Mouse (Mus musculus): ENCODE results near the gene L2hgdh. TPM values are rescaled to one million over a fixed set of nuclear protein-coding genes. Genes with fewer than 3 reads are reported as not detected.

The L2hgdh gene
- total and polyA plus RNA-seq, 3 experiments: 18.3 to 31.6 TPM; not detected in 1

- H3K4me1 ChIP-seq (ENCODE audit: control insufficient read depth in 1 of 2, insufficient read depth in 2 of 2, low read length in 2 of 2): peaks cover 3 to 7% of the 10 kb centered on the region in 2 experiments
- no peak overlapping the region for H3K9ac ChIP-seq (ENCODE audit: control insufficient read depth, low read depth, low read length, poor library complexity, severe bottlenecking)
- no peaks in the 10 kb centered on the region for H3K27me3 ChIP-seq (ENCODE audit: control insufficient read depth in 1 of 2, insufficient read depth in 2 of 2, low read length in 2 of 2)
- H3K4me3 ChIP-seq (ENCODE audit: control insufficient read depth in 1 of 2, insufficient read depth in 1 of 2, low read depth in 2 of 2, low read length in 2 of 2): no peak overlapping the region
- H3K9me3 ChIP-seq (replicated peaks; ENCODE audit: insufficient read depth, low read length): no peaks in the 10 kb centered on the region
- H3K79me2 ChIP-seq (ENCODE audit: control insufficient read depth, insufficient read depth, low read length, poor library complexity): no peaks in the 10 kb centered on the region
- H3K36me3 ChIP-seq (ENCODE audit: control insufficient read depth in 1 of 2, insufficient read depth in 2 of 2, low read length in 2 of 2): peaks cover 0 to 3% of the 10 kb centered on the region in 2 experiments; a peak in 2 of 4 replicates
- H3K27ac ChIP-seq (ENCODE audit: control insufficient read depth, low read depth, low read length): no peak overlapping the region
- TF ChIP-seq E2F4 (IDR thresholded peaks at IDR 0.05; ENCODE audit: borderline replicate concordance, low read depth, low read length): no peak
- TF ChIP-seq GATA1 (IDR thresholded peaks at IDR 0.05; ENCODE audit: low read depth, low read length): no peak
- no peak for TF ChIP-seq MYB (IDR thresholded peaks at IDR 0.05; ENCODE audit: low read depth, low read length)
- no peak for TF ChIP-seq ZNF384 (IDR thresholded peaks at IDR 0.05; ENCODE audit: low read depth, low read length)
- no peak for TF ChIP-seq ETS1 (IDR thresholded peaks at IDR 0.05; ENCODE audit: low read depth, low read length)
- TF ChIP-seq MXI1 (IDR thresholded peaks at IDR 0.05; ENCODE audit: low read depth, low read length): no peak
- TF ChIP-seq UBTF (IDR thresholded peaks at IDR 0.05; ENCODE audit: borderline replicate concordance, insufficient read depth, low read depth, low read length): no peak
- no peak for TF ChIP-seq ZKSCAN1 (IDR thresholded peaks at IDR 0.05; ENCODE audit: low read depth, low read length)
- no peak for TF ChIP-seq POLR2A (IDR thresholded peaks at IDR 0.05; ENCODE audit: control insufficient read depth in 1 of 2, insufficient read depth in 1 of 2, low read depth in 1 of 2, low read length in 2 of 2, poor library complexity in 1 of 2)
- TF ChIP-seq MYC (IDR thresholded peaks at IDR 0.05; ENCODE audit: low read depth, low read length): no peak
- no peak for TF ChIP-seq JUND (IDR thresholded peaks at IDR 0.05; ENCODE audit: low read depth, low read length)
- TF ChIP-seq TAL1 (IDR thresholded peaks at IDR 0.05; ENCODE audit: low read length): no peak
- DNase-seq (ENCODE audit: low read depth, low spot score): no peak
These were observed 27.2 kb upstream of the L2hgdh start for GRCm38 (mm10) chr12:69751864-69752341.

- Histone ChIP-seq H3K27me3 (ENCODE audit: control insufficient read depth in 1 of 2, insufficient read depth in 2 of 2, low read length in 2 of 2) (no peaks in the 10 kb centered on the region), H3K36me3 (ENCODE audit: control insufficient read depth in 1 of 2, insufficient read depth in 2 of 2, low read length in 2 of 2) (no peaks in the 10 kb centered on the region; a peak in 1 of 4 replicates), H3K27ac (ENCODE audit: control insufficient read depth, low read depth, low read length) (no peak overlapping the region), H3K9ac (ENCODE audit: control insufficient read depth, low read depth, low read length, poor library complexity, severe bottlenecking) (no peak overlapping the region), H3K4me3 (ENCODE audit: control insufficient read depth in 1 of 2, insufficient read depth in 1 of 2, low read depth in 2 of 2, low read length in 2 of 2) (no peak overlapping the region), H3K4me1 (ENCODE audit: control insufficient read depth in 1 of 2, insufficient read depth in 2 of 2, low read length in 2 of 2) (peaks cover 0 to 3% of the 10 kb centered on the region in 2 experiments; a peak in 1 of 4 replicates), H3K9me3 (replicated peaks; ENCODE audit: insufficient read depth, low read length) (no peaks in the 10 kb centered on the region), H3K79me2 (ENCODE audit: control insufficient read depth, insufficient read depth, low read length, poor library complexity) (no peaks in the 10 kb centered on the region)
- DNase-seq (ENCODE audit: low read depth, low spot score): no peak
- TF ChIP-seq TBP (IDR thresholded peaks at IDR 0.05; ENCODE audit: low read depth, low read length) (no peak), UBTF (IDR thresholded peaks at IDR 0.05; ENCODE audit: borderline replicate concordance, insufficient read depth, low read depth, low read length) (no peak)
These were observed 19.5 kb upstream of the L2hgdh start for GRCm38 (mm10) chr12:69744138-69744537.

GRCm38 (mm10) chr12:69741965-69742364, 17.3 kb upstream of the L2hgdh start:
- DNase-seq (ENCODE audit: low read depth, low spot score): no peak
- TF ChIP-seq CHD1 (IDR thresholded peaks at IDR 0.05; ENCODE audit: low read depth, low read length) (no peak), UBTF (IDR thresholded peaks at IDR 0.05; ENCODE audit: borderline replicate concordance, insufficient read depth, low read depth, low read length) (no peak), MEF2A (IDR thresholded peaks at IDR 0.05; ENCODE audit: extremely low read depth, insufficient replicate concordance, low read depth, low read length, poor library complexity, severe bottlenecking) (no peak), GABPA (IDR thresholded peaks at IDR 0.05; ENCODE audit: low read depth, low read length) (no peak), JUND (IDR thresholded peaks at IDR 0.05; ENCODE audit: low read depth, low read length) (no peak), TCF12 (IDR thresholded peaks at IDR 0.05; ENCODE audit: low read depth, low read length) (no peak), MAZ (IDR thresholded peaks at IDR 0.05; ENCODE audit: low read depth, low read length) (no peak), MAFK (IDR thresholded peaks at IDR 0.05; ENCODE audit: borderline replicate concordance, low read depth, low read length) (no peak), ZKSCAN1 (IDR thresholded peaks at IDR 0.05; ENCODE audit: low read depth, low read length) (no peak), TAL1 (IDR thresholded peaks at IDR 0.05; ENCODE audit: low read length) (no peak), ELF1 (IDR thresholded peaks at IDR 0.05; ENCODE audit: low read depth, low read length) (no peak), SIN3A (IDR thresholded peaks at IDR 0.05; ENCODE audit: low read length) (no peak), GATA1 (IDR thresholded peaks at IDR 0.05; ENCODE audit: low read depth, low read length) (no peak), MYC (IDR thresholded peaks at IDR 0.05; ENCODE audit: low read depth, low read length) (no peak), CTCF (IDR thresholded peaks at IDR 0.05 in 2 of 3, conservative IDR thresholded peaks at IDR 0.05 in 1 of 3; ENCODE audit: control insufficient read depth in 1 of 3, insufficient read depth in 1 of 3, low read depth in 2 of 3, low read length in 3 of 3, poor library complexity in 1 of 3, severe bottlenecking in 1 of 3) (no peak), ZMIZ1 (IDR thresholded peaks at IDR 0.05; ENCODE audit: low read depth, low read length) (no peak), SMC3 (IDR thresholded peaks at IDR 0.05; ENCODE audit: low read depth, low read length) (no peak)
- no peak overlapping the region for H3K27ac ChIP-seq (ENCODE audit: control insufficient read depth, low read depth, low read length)
- no peaks in the 10 kb centered on the region for H3K79me2 ChIP-seq (ENCODE audit: control insufficient read depth, insufficient read depth, low read length, poor library complexity)
- no peaks in the 10 kb centered on the region; a peak in 1 of 4 replicates for H3K36me3 ChIP-seq (ENCODE audit: control insufficient read depth in 1 of 2, insufficient read depth in 2 of 2, low read length in 2 of 2)
- no peaks in the 10 kb centered on the region for H3K9me3 ChIP-seq (replicated peaks; ENCODE audit: insufficient read depth, low read length)
- peaks cover 0 to 2% of the 10 kb centered on the region in 2 experiments; a peak in 1 of 4 replicates for H3K4me1 ChIP-seq (ENCODE audit: control insufficient read depth in 1 of 2, insufficient read depth in 2 of 2, low read length in 2 of 2)
- no peak overlapping the region for H3K9ac ChIP-seq (ENCODE audit: control insufficient read depth, low read depth, low read length, poor library complexity, severe bottlenecking)
- no peak overlapping the region for H3K4me3 ChIP-seq (ENCODE audit: control insufficient read depth in 1 of 2, insufficient read depth in 1 of 2, low read depth in 2 of 2, low read length in 2 of 2)
- no peaks in the 10 kb centered on the region for H3K27me3 ChIP-seq (ENCODE audit: control insufficient read depth in 1 of 2, insufficient read depth in 2 of 2, low read length in 2 of 2)
